Mouse (Mus musculus): ENCODE results near the gene Adpgk.

DNA sequence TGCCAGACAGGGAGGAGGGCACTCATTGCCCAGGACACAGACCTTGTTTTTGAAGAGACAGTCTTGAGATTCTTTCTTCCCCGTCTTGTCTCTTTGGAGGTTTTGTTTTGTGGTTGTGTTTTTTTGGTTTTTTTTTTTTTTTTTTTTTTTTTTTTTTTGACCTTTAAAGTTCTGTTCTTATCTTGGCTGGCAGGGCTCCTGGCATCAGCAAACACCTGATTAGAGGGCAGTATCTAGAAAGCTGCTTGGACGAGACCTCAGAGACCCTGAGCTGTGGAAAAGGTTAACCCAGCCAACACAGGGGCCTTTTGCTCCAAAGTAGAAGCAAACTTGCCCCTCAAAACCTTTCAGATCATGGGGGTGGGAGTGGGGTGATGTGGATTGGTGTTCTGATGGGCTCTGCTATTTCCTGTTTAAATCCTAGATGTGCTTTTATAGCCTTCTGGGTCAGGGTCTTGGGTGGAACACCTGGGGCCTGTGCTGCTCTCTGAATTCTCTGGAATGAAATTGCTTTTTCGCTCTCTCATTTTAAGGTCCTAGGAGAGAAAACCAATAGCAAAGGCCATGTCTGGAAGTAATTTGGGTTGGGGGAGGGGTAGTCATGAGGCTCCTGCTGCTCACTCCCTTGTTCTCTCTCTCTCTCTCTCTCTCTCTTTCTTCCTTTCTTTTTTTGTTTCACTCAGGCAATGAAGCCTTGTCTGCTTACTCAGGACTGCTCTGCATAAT is 2.5 kb upstream of the Adpgk start:
- TF ChIP-seq CTCF (IDR thresholded peaks at IDR 0.05; ENCODE audit: low read depth) (no peak), EP300 (IDR thresholded peaks at IDR 0.05; ENCODE audit: low read depth) (peak; percentile 64; the same call in 1 of the 2 replicates)
